19 mouse cellular contexts compared by ENCODE assay signal in genomic region chr3:55023347-55023746, GRCm38 (mm10). TPM values are rescaled to one million over a fixed set of nuclear protein-coding genes. Genes with fewer than 3 reads are reported as not detected.
DNase-seq lines count a peak whose midpoint lies in the region; ATAC-seq and TF ChIP-seq lines count a peak whose summit lies in the region.
"Had no signal": no experiment of that assay in that cellular context is flagged by ENCODE, and none has a peak within 500 bp of the region (broad histone marks: within the 10 kb centered on the region; RNA-seq: fewer than 3 reads in every experiment).

No protein-coding gene starts in this region.

- H3K4me3 ChIP-seq in intestine, postnatal 0 days (ENCODE audit: low read depth, low read length), result no peak overlapping the region
- H3K4me3 ChIP-seq in intestine, embryonic 16.5 days (ENCODE audit: low read length), result no peak overlapping the region
- H3K4me3 ChIP-seq in liver, postnatal 0 days (ENCODE audit: low read depth, low read length), result no peak overlapping the region
- no peak overlapping the region for H3K4me3 ChIP-seq in liver, embryonic 11.5 days (ENCODE audit: low read depth, low read length)
- H3K4me3 ChIP-seq: embryonic facial prominence, embryonic 15.5 days; erythroblast, embryonic 14.5 days; forebrain, embryonic 10.5 days had no signal

- H3K27me3 ChIP-seq in intestine, postnatal 0 days (replicated peaks; ENCODE audit: control insufficient read depth, insufficient read depth, low read length), result no peaks in the 10 kb centered on the region
- H3K27me3 ChIP-seq in intestine, embryonic 16.5 days (replicated peaks; ENCODE audit: control insufficient read depth, insufficient read depth, low read length), result no peaks in the 10 kb centered on the region
- no peaks in the 10 kb centered on the region for H3K27me3 ChIP-seq in liver, postnatal 0 days (ENCODE audit: insufficient read depth, low read length)
- no peaks in the 10 kb centered on the region for H3K27me3 ChIP-seq in liver, embryonic 11.5 days (replicated peaks; ENCODE audit: control insufficient read depth, insufficient read depth, low read length)
- H3K27me3 ChIP-seq: embryonic facial prominence, embryonic 15.5 days had no signal

- H3K9ac ChIP-seq in intestine, postnatal 0 days (ENCODE audit: low read depth, low read length), result no peak overlapping the region
- no peak overlapping the region for H3K9ac ChIP-seq in intestine, embryonic 16.5 days (ENCODE audit: low read depth, low read length)
- H3K9ac ChIP-seq in liver, postnatal 0 days (replicated peaks), result no peak overlapping the region
- no peak overlapping the region for H3K9ac ChIP-seq in liver, embryonic 11.5 days (ENCODE audit: low read depth, low read length)
- H3K9ac ChIP-seq: embryonic facial prominence, embryonic 15.5 days had no signal

- peak; percentile 10 for DNase-seq in heart, adult 11 months
- no peak for DNase-seq in heart, adult 9 months (ENCODE audit: low spot score in 2 of 2)
- no peak for DNase-seq in liver, postnatal 0 days
- DNase-seq in liver, embryonic 11.5 days (ENCODE audit: low spot score), result no peak
- DNase-seq: adrenal gland, adult 2 months; adrenal gland, postnatal 25 days; cerebellum, adult 18-20 months; cerebellum, adult 9-11 months; cerebellum, postnatal 36 days; gastrocnemius, postnatal 10 days; heart, postnatal 36 days had no signal

- ATAC-seq in intestine, postnatal 0 days, result no peak
- ATAC-seq in intestine, embryonic 16.5 days, result no peak
- ATAC-seq in liver, postnatal 0 days, result no peak
- no peak for ATAC-seq in liver, embryonic 11.5 days (replicated peaks; ENCODE audit: low FRiP score)
- ATAC-seq: forebrain, embryonic 14.5 days; hindbrain, embryonic 16.5 days had no signal

- 91% methylated on average over 1 of the region's 1 CpGs for WGBS in intestine, postnatal 0 days
- 94% methylated on average over 1 of the region's 1 CpGs for whole genome bisulfite sequencing in intestine, embryonic 16.5 days
- 85% methylated on average over 1 of the region's 1 CpGs for WGBS in liver, postnatal 0 days (ENCODE audit: insufficient replicate concordance)
- 85% methylated on average over 1 of the region's 1 CpGs for WGBS in liver, embryonic 11.5 days

- no peaks in the 10 kb centered on the region for H3K9me3 ChIP-seq in intestine, postnatal 0 days (ENCODE audit: control insufficient read depth)
- H3K9me3 ChIP-seq in intestine, embryonic 16.5 days (ENCODE audit: control insufficient read depth, low read length), result 0 out of 2 replicates have a peak, but pooled peaks cover 4% of the 10 kb centered on the region
- no peaks in the 10 kb centered on the region for H3K9me3 ChIP-seq in liver, postnatal 0 days (ENCODE audit: low read length)
- no peaks in the 10 kb centered on the region for H3K9me3 ChIP-seq in liver, embryonic 11.5 days (ENCODE audit: control insufficient read depth, low read length)

- H3K4me1 ChIP-seq in intestine, postnatal 0 days (replicated peaks; ENCODE audit: control insufficient read depth, insufficient read depth, low read length), result no peaks in the 10 kb centered on the region
- no peaks in the 10 kb centered on the region for H3K4me1 ChIP-seq in intestine, embryonic 16.5 days (ENCODE audit: control insufficient read depth, insufficient read depth, low read length)
- 0 out of 2 replicates have a peak, but pooled peaks cover 2% of the 10 kb centered on the region for H3K4me1 ChIP-seq in liver, postnatal 0 days (ENCODE audit: insufficient read depth)
- H3K4me1 ChIP-seq in liver, embryonic 11.5 days (replicated peaks; ENCODE audit: control insufficient read depth, insufficient read depth, low read length), result no peaks in the 10 kb centered on the region
- H3K4me1 ChIP-seq: embryonic facial prominence, embryonic 15.5 days had no signal

- no peak for TF ChIP-seq EP300 in liver, postnatal 0 days (IDR thresholded peaks at IDR 0.05; ENCODE audit: low read depth)

- H3K4me2 ChIP-seq in intestine, postnatal 0 days (replicated peaks; ENCODE audit: low read depth), result no peak overlapping the region
- no peak overlapping the region for H3K4me2 ChIP-seq in intestine, embryonic 16.5 days (ENCODE audit: low read depth, low read length)
- no peak overlapping the region for H3K4me2 ChIP-seq in liver, postnatal 0 days (ENCODE audit: low read depth, low read length)
- no peak overlapping the region for H3K4me2 ChIP-seq in liver, embryonic 11.5 days
- H3K4me2 ChIP-seq: embryonic facial prominence, embryonic 15.5 days; heart, embryonic 11.5 days had no signal

- H3K36me3 ChIP-seq in intestine, postnatal 0 days (ENCODE audit: control insufficient read depth, insufficient read depth), result no peaks in the 10 kb centered on the region
- no peaks in the 10 kb centered on the region for H3K36me3 ChIP-seq in intestine, embryonic 16.5 days (ENCODE audit: control insufficient read depth, insufficient read depth, low read length)
- H3K36me3 ChIP-seq in liver, postnatal 0 days (replicated peaks; ENCODE audit: insufficient read depth, low read length), result no peaks in the 10 kb centered on the region
- H3K36me3 ChIP-seq in liver, embryonic 11.5 days (ENCODE audit: control insufficient read depth, insufficient read depth, low read length), result no peaks in the 10 kb centered on the region
- H3K36me3 ChIP-seq: embryonic facial prominence, embryonic 15.5 days; forebrain, embryonic 10.5 days had no signal

- peak; percentile 26; the same call in 1 of the 2 replicates for TF ChIP-seq CTCF in intestine, postnatal 0 days (IDR thresholded peaks at IDR 0.05; ENCODE audit: low read depth)
- TF ChIP-seq CTCF in liver, postnatal 0 days (IDR thresholded peaks at IDR 0.05; ENCODE audit: low read depth), result peak; percentile 35

- H3K27ac ChIP-seq in intestine, postnatal 0 days (ENCODE audit: low read depth, low read length), result no peak overlapping the region
- H3K27ac ChIP-seq in intestine, embryonic 16.5 days (ENCODE audit: low read length), result no peak overlapping the region
- no peak overlapping the region for H3K27ac ChIP-seq in liver, postnatal 0 days (ENCODE audit: low read depth)
- no peak overlapping the region for H3K27ac ChIP-seq in liver, embryonic 11.5 days (ENCODE audit: low read depth, low read length)
- H3K27ac ChIP-seq: embryonic facial prominence, embryonic 15.5 days; forebrain, embryonic 10.5 days had no signal

RNA-seq across cellular contexts. Expression of gene Ccna1, which starts 32.0 kb away (rescaled TPM):
- 0.86 and 1.3 TPM in 2 replicates for polyA plus RNA-seq in intestine, postnatal 0 days (2015; fragmentation: Nextera tagmentation; extraction: Ambion mirVana)
- polyA plus RNA-seq in intestine, embryonic 16.5 days (2015; fragmentation: Nextera tagmentation; extraction: Ambion mirVana), result 1.3 and 1.8 TPM in 2 replicates
- not detected in 2 replicates for polyA plus RNA-seq in liver, postnatal 0 days (2015; fragmentation: Nextera tagmentation; extraction: Ambion mirVana)
- 0.79 and 2.4 TPM in 2 replicates for polyA plus RNA-seq in liver, embryonic 11.5 days (2014; fragmentation: Nextera tagmentation; extraction: Ambion mirVana)
- polyA plus RNA-seq: adrenal gland, adult 2 months; erythroblast, embryonic 14.5 days had no signal
